Mouse (Mus musculus): ENCODE measurements around the gene Pde7b. TPM values are rescaled to one million over a fixed set of nuclear protein-coding genes. Genes with fewer than 3 reads are reported as not detected.

Gene Pde7b
- total and polyA plus RNA-seq, 3 experiments = not detected

DNA sequence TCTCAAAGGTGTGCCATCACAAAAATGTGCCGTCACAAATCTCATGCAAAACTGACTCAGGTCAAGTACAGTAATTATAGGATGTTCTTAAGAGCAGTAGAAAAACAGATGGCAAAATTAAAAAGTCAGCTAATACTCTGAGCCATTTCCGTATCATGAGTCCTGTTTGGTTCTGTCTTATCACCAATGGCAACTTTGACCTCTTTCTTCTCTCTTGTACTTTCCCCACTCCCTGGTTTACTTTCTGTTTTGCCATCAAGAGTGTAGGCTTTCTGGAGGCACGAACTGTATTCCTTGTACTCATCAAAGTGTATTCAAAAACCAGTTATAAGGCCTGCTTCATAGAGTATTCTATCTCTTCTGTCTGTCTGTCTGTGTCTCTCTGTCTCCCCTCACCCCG is 211.0 kb downstream of the Pde7b start:
- Histone ChIP-seq H3K36me3 (replicated peaks in 1 of 2; ENCODE audit: control insufficient read depth in 1 of 2, insufficient read depth in 1 of 2, low read length in 1 of 2) (no peaks in the 10 kb centered on the region), H3K79me2 (replicated peaks; ENCODE audit: control insufficient read depth, extremely low read depth, insufficient read depth, poor library complexity, severe bottlenecking) (no peaks in the 10 kb centered on the region), H3K27me3 (replicated peaks) (no peaks in the 10 kb centered on the region), H3K4me3 (replicated peaks in 1 of 3; ENCODE audit: low read depth in 2 of 3, low read length in 2 of 3, poor library complexity in 1 of 3) (no peak overlapping the region), H3K9ac (ENCODE audit: insufficient read depth, low read depth) (no peak overlapping the region; the same call in 1 of the 2 replicates), H3K27ac (ENCODE audit: insufficient read depth, low read depth) (no peak overlapping the region), H3K4me2 (ENCODE audit: insufficient read depth, low read depth, poor library complexity, severe bottlenecking) (no peak overlapping the region; the same call in 1 of the 2 replicates), H3K9me3 (replicated peaks; ENCODE audit: low read length) (no peaks in the 10 kb centered on the region), H3K4me1 (ENCODE audit: control insufficient read depth in 1 of 2, insufficient read depth in 2 of 2) (peaks cover 6 to 13% of the 10 kb centered on the region in 2 experiments; a peak in 2 of 4 replicates)
- TF ChIP-seq TBP (conservative IDR thresholded peaks at IDR 0.05; ENCODE audit: low read depth, low read length) (no peak), RAD21 (IDR thresholded peaks at IDR 0.05; ENCODE audit: low read depth, low read length) (no peak), BHLHE40 (IDR thresholded peaks at IDR 0.05; ENCODE audit: low read depth, low read length) (no peak), ZKSCAN1 (IDR thresholded peaks at IDR 0.05; ENCODE audit: borderline replicate concordance, low read depth, low read length) (no peak), ETS1 (conservative IDR thresholded peaks at IDR 0.05; ENCODE audit: low read depth, low read length) (no peak), POLR2AphosphoS2 (IDR thresholded peaks at IDR 0.05; ENCODE audit: low read depth, low read length) (no peak), MAX (IDR thresholded peaks at IDR 0.05; ENCODE audit: low read length) (no peak), ZNF384 (IDR thresholded peaks at IDR 0.05; ENCODE audit: low read depth, low read length) (no peak)
- in situ Hi-C loops (cut with MboI; ENCODE audit: low pct_ligation_motif_present, low pct_unique_long_range_greater_than_20kb, low sequenced_read_pairs) (no loop called here), dilution Hi-C loops (cut with MboI; ENCODE audit: extremely low pct_ligation_motif_present, extremely low pct_unique_long_range_greater_than_20kb, low sequenced_read_pairs) (no loop called here)
- no peak for DNase-seq (ENCODE audit: extremely low read depth)

DNA sequence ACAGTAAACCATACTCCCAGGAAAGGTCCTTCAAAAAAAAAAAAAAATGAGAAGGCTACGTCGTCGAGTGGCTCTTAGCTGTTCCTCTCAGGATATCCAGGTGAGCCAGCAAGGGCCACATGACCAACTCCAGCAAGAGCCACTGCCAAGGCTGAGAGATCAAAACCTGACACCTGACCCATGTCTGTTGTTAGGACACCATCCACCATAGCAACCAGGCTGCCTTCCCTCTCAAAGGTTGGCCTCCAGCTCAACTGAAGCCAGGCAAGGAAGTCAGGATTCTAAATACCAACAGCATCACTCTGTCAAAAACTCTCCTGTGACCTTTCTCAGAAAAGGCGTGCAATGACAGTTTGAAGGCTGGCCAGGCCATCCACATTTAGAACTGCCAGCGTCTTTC is 211.4 kb downstream of the Pde7b start:
- H3K9ac ChIP-seq (ENCODE audit: insufficient read depth, low read depth) = no peak overlapping the region
- TF ChIP-seq MYC (IDR thresholded peaks at IDR 0.05; ENCODE audit: low read depth, low read length) (no peak), JUND (conservative IDR thresholded peaks at IDR 0.05; ENCODE audit: low read depth, low read length) (no peak), NELFE (IDR thresholded peaks at IDR 0.05; ENCODE audit: low read depth, low read length) (no peak)
- H3K4me3 ChIP-seq (replicated peaks in 1 of 3; ENCODE audit: low read depth in 2 of 3, low read length in 2 of 3, poor library complexity in 1 of 3) = no peak overlapping the region
- no peaks in the 10 kb centered on the region for H3K9me3 ChIP-seq (replicated peaks; ENCODE audit: low read length)
- H3K4me2 ChIP-seq (ENCODE audit: insufficient read depth, low read depth, poor library complexity, severe bottlenecking) = no peak overlapping the region; the same call in 1 of the 2 replicates
- no peaks in the 10 kb centered on the region for H3K27me3 ChIP-seq (replicated peaks)
- in situ Hi-C loops (cut with MboI; ENCODE audit: low pct_ligation_motif_present, low pct_unique_long_range_greater_than_20kb, low sequenced_read_pairs) = no loop called here
- dilution Hi-C loops (cut with MboI; ENCODE audit: extremely low pct_ligation_motif_present, extremely low pct_unique_long_range_greater_than_20kb, low sequenced_read_pairs) = no loop called here
- H3K79me2 ChIP-seq (replicated peaks; ENCODE audit: control insufficient read depth, extremely low read depth, insufficient read depth, poor library complexity, severe bottlenecking) = no peaks in the 10 kb centered on the region
- DNase-seq (ENCODE audit: extremely low read depth) = no peak
- H3K4me1 ChIP-seq (ENCODE audit: control insufficient read depth in 1 of 2, insufficient read depth in 2 of 2) = peaks cover 6 to 13% of the 10 kb centered on the region in 2 experiments; a peak in 2 of 4 replicates
- no peak overlapping the region for H3K27ac ChIP-seq (ENCODE audit: insufficient read depth, low read depth)
- H3K36me3 ChIP-seq (replicated peaks in 1 of 2; ENCODE audit: control insufficient read depth in 1 of 2, insufficient read depth in 1 of 2, low read length in 1 of 2) = no peaks in the 10 kb centered on the region

DNA sequence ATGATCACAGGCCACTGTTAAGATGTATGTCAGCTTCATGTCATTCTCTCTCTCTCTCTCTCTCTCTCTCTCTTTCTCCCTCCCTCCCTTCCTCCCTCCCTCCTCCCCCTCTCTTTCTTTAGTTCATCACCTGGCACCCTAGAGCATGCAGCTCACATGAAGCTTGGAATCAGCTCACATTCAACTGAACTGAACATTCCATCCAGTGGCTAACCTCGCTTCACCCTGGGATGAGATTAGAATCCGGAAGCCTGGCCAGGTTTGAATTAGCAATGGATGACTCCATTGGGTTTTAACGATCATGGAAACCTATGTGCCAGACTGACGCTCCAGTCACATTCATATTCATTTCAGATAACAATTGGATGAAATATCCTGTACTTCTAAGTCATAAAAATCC is 215.1 kb downstream of the Pde7b start:
- Histone ChIP-seq H3K9me3 (replicated peaks; ENCODE audit: low read length) (no peaks in the 10 kb centered on the region), H3K4me1 (ENCODE audit: control insufficient read depth in 1 of 2, insufficient read depth in 2 of 2) (peaks cover 4 to 9% of the 10 kb centered on the region in 2 experiments; a peak in 1 of 4 replicates), H3K36me3 (replicated peaks in 1 of 2; ENCODE audit: control insufficient read depth in 1 of 2, insufficient read depth in 1 of 2, low read length in 1 of 2) (no peaks in the 10 kb centered on the region), H3K4me3 (replicated peaks in 1 of 3; ENCODE audit: low read depth in 2 of 3, low read length in 2 of 3, poor library complexity in 1 of 3) (no peak overlapping the region), H3K4me2 (ENCODE audit: insufficient read depth, low read depth, poor library complexity, severe bottlenecking) (no peak overlapping the region), H3K27ac (ENCODE audit: insufficient read depth, low read depth) (no peak overlapping the region), H3K27me3 (replicated peaks) (no peaks in the 10 kb centered on the region), H3K79me2 (replicated peaks; ENCODE audit: control insufficient read depth, extremely low read depth, insufficient read depth, poor library complexity, severe bottlenecking) (no peaks in the 10 kb centered on the region), H3K9ac (ENCODE audit: insufficient read depth, low read depth) (no peak overlapping the region)
- in situ Hi-C loops (cut with MboI; ENCODE audit: low pct_ligation_motif_present, low pct_unique_long_range_greater_than_20kb, low sequenced_read_pairs) = no loop called here
- dilution Hi-C loops (cut with MboI; ENCODE audit: extremely low pct_ligation_motif_present, extremely low pct_unique_long_range_greater_than_20kb, low sequenced_read_pairs) = no loop called here
- no peak for DNase-seq (ENCODE audit: extremely low read depth)
- no peak for TF ChIP-seq MAZ (IDR thresholded peaks at IDR 0.05; ENCODE audit: low read depth, low read length)
- no peak for TF ChIP-seq NELFE (IDR thresholded peaks at IDR 0.05; ENCODE audit: low read depth, low read length)
- no peak for TF ChIP-seq HCFC1 (IDR thresholded peaks at IDR 0.05; ENCODE audit: low read depth, low read length)
- TF ChIP-seq ELF1 (IDR thresholded peaks at IDR 0.05; ENCODE audit: low read depth, low read length) = no peak
- TF ChIP-seq EP300 (IDR thresholded peaks at IDR 0.05; ENCODE audit: low read length) = no peak
- TF ChIP-seq USF2 (conservative IDR thresholded peaks at IDR 0.05; ENCODE audit: low read depth, low read length) = no peak
- TF ChIP-seq POLR2AphosphoS2 (IDR thresholded peaks at IDR 0.05; ENCODE audit: low read depth, low read length) = no peak
- TF ChIP-seq MXI1 (IDR thresholded peaks at IDR 0.05; ENCODE audit: low read depth, low read length) = no peak
- no peak for TF ChIP-seq MYC (IDR thresholded peaks at IDR 0.05; ENCODE audit: low read depth, low read length)
- no peak for TF ChIP-seq CTCF (conservative IDR thresholded peaks at IDR 0.05 in 1 of 2, IDR thresholded peaks at IDR 0.05 in 1 of 2; ENCODE audit: low read depth in 2 of 2, low read length in 2 of 2)

Data from CH12.LX (cell line).